Mouse (Mus musculus): Measurements from ENCODE around the gene Gm3424. TPM values are rescaled to one million over a fixed set of nuclear protein-coding genes. Genes with fewer than 3 reads are reported as not detected.

Gene Gm3424
- total RNA-seq (2023) = not detected

DNA sequence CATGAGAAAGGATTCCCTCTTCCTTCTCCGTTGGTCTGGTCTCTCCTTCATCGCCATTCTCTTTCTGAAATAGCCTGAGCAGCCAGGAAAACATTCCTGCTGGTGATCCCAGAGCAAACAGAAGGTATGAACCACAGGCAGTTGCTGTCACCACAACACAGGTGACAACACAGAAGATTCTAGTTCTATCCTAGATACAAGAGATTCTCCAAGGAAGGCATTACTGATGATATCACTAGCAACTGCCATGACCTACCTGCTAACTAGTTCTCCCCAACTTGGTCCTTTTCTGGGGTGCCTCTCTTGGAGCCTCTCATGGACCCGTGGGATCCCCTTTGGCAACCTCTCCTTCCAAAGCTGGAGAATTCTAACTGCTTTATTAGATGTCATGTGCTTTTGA, at the start of gene Gm3424:
TSS of gene Gm3424 (minus strand) at position 101 of the 400 bp plus-strand sequence.

DNA sequence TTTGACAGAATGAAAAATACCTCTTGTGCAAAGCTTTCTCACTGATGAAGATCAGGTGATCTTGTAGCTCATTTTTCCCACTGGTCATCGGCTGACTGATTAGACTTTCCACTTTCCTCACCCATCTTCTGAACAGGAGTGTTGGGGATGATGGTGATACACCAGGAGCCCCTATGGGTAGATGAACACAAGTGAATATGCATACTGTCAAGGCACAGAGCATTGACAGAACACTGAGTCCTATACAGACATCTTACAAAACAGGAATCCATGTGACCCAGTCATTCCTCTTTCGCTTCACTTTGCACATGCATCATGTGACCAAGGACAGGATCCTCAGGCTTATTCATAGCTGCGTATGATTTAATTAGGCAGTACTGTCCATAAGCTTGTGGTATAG, 22.2 kb downstream of the Gm3424 start, which contains the start of gene Gm3383:
TSS of gene Gm3383 (minus strand) at position 101 of the 400 bp plus-strand sequence.

Other genes with a start within 250 kb of the Gm3424 start
- not detected for gene Gm8265, start 197.3 kb downstream of the Gm3424 start, total RNA-seq (2023)
- gene Gm9603, start 142.9 kb downstream of the Gm3424 start, total RNA-seq (2023) = not detected
- gene Gm3373, start 88.8 kb downstream of the Gm3424 start, total RNA-seq (2023) = 0.37 TPM
- gene Gm3383, start 22.3 kb downstream of the Gm3424 start, total RNA-seq (2023) = 0.70 TPM
- gene Gm8237, start 50.1 kb upstream of the Gm3424 start, total RNA-seq (2023) = not detected
- gene Gm3248, start 131.4 kb upstream of the Gm3424 start, total RNA-seq (2023) = not detected
- gene Gm3453, start 148.8 kb upstream of the Gm3424 start, total RNA-seq (2023) = not detected
- gene Gm6337, start 227.9 kb upstream of the Gm3424 start, total RNA-seq (2023) = not detected